Mouse (Mus musculus) liver, embryonic 14.5 days (tissue): Measurements from ENCODE around the gene Arhgap10.

Experiments used
- CTCF ChIP-seq: IDR thresholded peaks from 2 replicates; pipeline ENCODE4 v1.5.1; 2016; ENCODE audit warnings: antibody characterized with exemption, low read depth, control low read depth
- EP300 ChIP-seq: IDR thresholded peaks from 2 replicates; pipeline ENCODE4 v1.6.1; 2016; ENCODE audit warnings: antibody characterized with exemption, low read depth

DNA sequence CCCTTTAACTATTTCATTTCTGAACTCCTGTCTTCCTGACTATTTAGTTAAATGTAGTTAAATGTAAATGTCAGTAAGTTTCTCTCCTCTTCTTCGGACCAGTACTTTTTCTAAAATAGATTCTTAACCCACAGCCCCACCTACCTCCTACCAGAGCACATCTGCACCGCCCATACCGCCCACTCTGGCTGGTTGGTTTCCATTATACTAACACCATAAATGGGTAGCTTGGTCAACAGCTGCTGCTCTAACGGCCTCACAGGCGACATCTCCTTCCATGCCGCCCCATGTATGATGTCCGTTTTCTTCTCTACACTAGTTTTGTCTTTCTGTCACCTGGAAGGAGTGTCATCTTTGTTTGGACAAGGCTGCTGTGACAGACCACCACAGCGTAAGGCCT lies 189.3 kb downstream of the Arhgap10 start:
- TF ChIP-seq EP300: no peak
- no peak for TF ChIP-seq CTCF
